Mouse (Mus musculus) embryonic fibroblast, embryonic 13.5 days (primary cell): Measurements from ENCODE around the gene Gm20388.
"Not testable (repeated sequence)": the region's sequence is repeated elsewhere in the genome, so short reads cannot be mapped to it uniquely, and the experiment has no call there.

ENCODE experiments used
- CTCF ChIP-seq: IDR thresholded peaks from 2 replicates; pipeline ENCODE4 v1.5.1; 2011; ENCODE audit warnings: mild to moderate bottlenecking, control low read depth, low read length, moderate library complexity, borderline replicate concordance; ENCODE audit not compliant: insufficient read depth
- POLR2A ChIP-seq: IDR thresholded peaks from 2 replicates; pipeline ENCODE4 v1.6.1; 2011; ENCODE audit warnings: low read depth, mild to moderate bottlenecking, control low read depth, low read length, moderate library complexity

DNA sequence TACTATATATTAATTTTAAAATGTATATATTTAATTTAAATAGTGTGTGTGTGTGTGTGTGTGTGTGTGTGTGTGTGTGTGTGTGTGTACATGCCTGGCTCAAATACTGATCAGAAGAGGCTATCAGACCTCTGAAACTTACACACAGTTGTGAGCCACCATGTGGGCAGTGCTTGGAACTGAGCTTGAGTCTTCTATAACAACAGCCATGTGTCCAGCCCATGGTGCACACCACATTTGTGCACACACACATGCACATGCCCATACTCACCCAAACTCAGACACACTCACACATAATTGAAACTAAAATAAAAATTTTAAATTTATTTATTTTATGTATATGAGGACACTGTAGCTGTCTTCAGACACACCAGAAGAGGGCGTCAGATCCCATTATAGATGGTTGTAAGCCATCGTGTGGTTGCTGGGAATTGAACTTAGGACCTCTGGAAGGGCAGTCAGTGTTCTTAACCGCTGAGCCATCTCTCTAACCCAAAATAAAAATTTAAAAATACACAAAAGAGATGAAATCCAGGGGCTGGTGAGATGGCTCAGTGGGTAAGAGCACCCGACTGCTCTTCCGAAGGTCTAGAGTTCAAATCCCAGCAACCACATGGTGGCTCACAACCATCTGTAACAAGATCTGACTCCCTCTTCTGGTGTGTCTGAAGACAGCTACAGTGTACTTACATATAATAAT lies 3504.5 kb downstream of the Gm20388 start:
- TF ChIP-seq CTCF, POLR2A: not testable (repeated sequence)
